ENCODE assay signal across 8 mouse cellular contexts in genomic region chr10:88327160-88328055, GRCm38 (mm10). TPM values are rescaled to one million over a fixed set of nuclear protein-coding genes. Genes with fewer than 3 reads are reported as not detected.
DNase-seq lines count a peak whose midpoint lies in the region; ATAC-seq lines count a peak whose summit lies in the region.

No protein-coding gene starts in this region.

- H3K4me3 ChIP-seq in embryonic facial prominence, embryonic 11.5 days (ENCODE audit: low read depth, low read length) = no peak overlapping the region
- H3K4me3 ChIP-seq in limb, embryonic 11.5 days (ENCODE audit: low read depth, low read length) = no peak overlapping the region
- no peak overlapping the region for H3K4me3 ChIP-seq in midbrain, embryonic 15.5 days

- 48% methylated on average over 11 of the region's 11 CpGs for WGBS in embryonic facial prominence, embryonic 11.5 days
- 50% methylated on average over 11 of the region's 11 CpGs for WGBS in limb, embryonic 11.5 days
- 47% methylated on average over 11 of the region's 11 CpGs for WGBS in midbrain, embryonic 15.5 days

- H3K27ac ChIP-seq in embryonic facial prominence, embryonic 11.5 days (replicated peaks; ENCODE audit: low read depth, low read length) = no peak overlapping the region
- H3K27ac ChIP-seq in limb, embryonic 11.5 days (replicated peaks; ENCODE audit: low read depth, low read length) = no peak overlapping the region
- H3K27ac ChIP-seq in midbrain, embryonic 15.5 days = no peak overlapping the region

- H3K9ac ChIP-seq in embryonic facial prominence, embryonic 11.5 days (replicated peaks; ENCODE audit: low read length) = no peak overlapping the region
- no peak overlapping the region for H3K9ac ChIP-seq in limb, embryonic 11.5 days (ENCODE audit: low read length)
- H3K9ac ChIP-seq in midbrain, embryonic 15.5 days = no peak overlapping the region

- ATAC-seq in embryonic facial prominence, embryonic 11.5 days (replicated peaks; ENCODE audit: insufficient number of reproducible peaks, low FRiP score, low TSS enrichment, low read depth) = peak; percentile 71
- peak; percentile 77 for ATAC-seq in limb, embryonic 11.5 days (ENCODE audit: insufficient number of reproducible peaks, low FRiP score, low TSS enrichment, low read depth)
- peak; percentile 89 for ATAC-seq in midbrain, embryonic 15.5 days (replicated peaks)

- peak; percentile 72 for DNase-seq in A20 (ENCODE audit: low read depth, low spot score)
- DNase-seq in adrenal gland, postnatal 25 days = peak; percentile 52
- peak; percentile 88 for DNase-seq in embryonic facial prominence, embryonic 11.5 days (ENCODE audit: low spot score)
- peak; percentile 87 for DNase-seq in heart, adult 8-10 months (ENCODE audit: low spot score)
- DNase-seq in kidney, adult 8-10 months = peak; percentile 50 to 77
- peak; percentile 89 for DNase-seq in limb, embryonic 11.5 days (ENCODE audit: low spot score)
- DNase-seq in spleen, postnatal 10 days (ENCODE audit: low spot score in 2 of 2) = peak; percentile 57 to 72

- H3K4me2 ChIP-seq in embryonic facial prominence, embryonic 11.5 days (ENCODE audit: low read depth, low read length) = no peak overlapping the region
- no peak overlapping the region for H3K4me2 ChIP-seq in limb, embryonic 11.5 days (ENCODE audit: low read depth, severe bottlenecking)
- H3K4me2 ChIP-seq in midbrain, embryonic 15.5 days = peak overlapping the region; percentile 29; the same call in 1 of the 2 replicates

- no peaks in the 10 kb centered on the region for H3K36me3 ChIP-seq in embryonic facial prominence, embryonic 11.5 days (replicated peaks; ENCODE audit: control insufficient read depth, insufficient read depth, low read depth, low read length)
- no peaks in the 10 kb centered on the region for H3K36me3 ChIP-seq in limb, embryonic 11.5 days (ENCODE audit: control insufficient read depth, insufficient read depth, low read length)
- H3K36me3 ChIP-seq in midbrain, embryonic 15.5 days (replicated peaks) = no peaks in the 10 kb centered on the region

- no peaks in the 10 kb centered on the region for H3K9me3 ChIP-seq in embryonic facial prominence, embryonic 11.5 days (replicated peaks; ENCODE audit: control insufficient read depth, low read length)
- no peaks in the 10 kb centered on the region for H3K9me3 ChIP-seq in limb, embryonic 11.5 days (ENCODE audit: control insufficient read depth, low read length)
- H3K9me3 ChIP-seq in midbrain, embryonic 15.5 days = no peaks in the 10 kb centered on the region

- no peaks in the 10 kb centered on the region for H3K27me3 ChIP-seq in embryonic facial prominence, embryonic 11.5 days (ENCODE audit: control insufficient read depth, insufficient read depth, low read length)
- H3K27me3 ChIP-seq in limb, embryonic 11.5 days (ENCODE audit: control insufficient read depth, insufficient read depth, low read length) = no peaks in the 10 kb centered on the region
- H3K27me3 ChIP-seq in midbrain, embryonic 15.5 days (replicated peaks) = no peaks in the 10 kb centered on the region

- no peaks in the 10 kb centered on the region for H3K4me1 ChIP-seq in embryonic facial prominence, embryonic 11.5 days (ENCODE audit: control insufficient read depth, insufficient read depth, low read length)
- no peaks in the 10 kb centered on the region for H3K4me1 ChIP-seq in limb, embryonic 11.5 days (ENCODE audit: control insufficient read depth, insufficient read depth, low read length)
- no peaks in the 10 kb centered on the region for H3K4me1 ChIP-seq in midbrain, embryonic 15.5 days

RNA-seq across cellular contexts. Expression of gene Dram1, which starts 51.5 kb away (rescaled TPM):
- 7.4 and 7.9 TPM in 2 replicates for total RNA-seq in adrenal gland, postnatal 25 days (2021)
- 0.62 and 0.74 TPM in 2 replicates for polyA plus RNA-seq in embryonic facial prominence, embryonic 11.5 days (2014; fragmentation: Nextera tagmentation; extraction: Ambion mirVana)
- total RNA-seq in heart, adult 8-10 months (2022) = 1 to 10 TPM; 2.2 to 4.1 (median 3.2) TPM
- 0.41 and 0.48 TPM in 2 replicates for polyA plus RNA-seq in limb, embryonic 11.5 days (2014; fragmentation: Nextera tagmentation; extraction: Ambion mirVana)
- 0.46 and 0.55 TPM in 2 replicates for polyA plus RNA-seq in midbrain, embryonic 15.5 days (2015; fragmentation: Nextera tagmentation; extraction: Ambion mirVana)

RNA-seq across cellular contexts. Expression of gene Gnptab, which starts 51.5 kb away (rescaled TPM):
- 29.8 and 38.2 TPM in 2 replicates for total RNA-seq in adrenal gland, postnatal 25 days (2021)
- 6.2 and 7.6 TPM in 2 replicates for polyA plus RNA-seq in embryonic facial prominence, embryonic 11.5 days (2014; fragmentation: Nextera tagmentation; extraction: Ambion mirVana)
- total RNA-seq in heart, adult 8-10 months (2022) = 10 to 100 TPM; 22.0 to 32.7 (median 25.8) TPM
- polyA plus RNA-seq in limb, embryonic 11.5 days (2014; fragmentation: Nextera tagmentation; extraction: Ambion mirVana) = 7.4 and 7.5 TPM in 2 replicates
- polyA plus RNA-seq in midbrain, embryonic 15.5 days (2015; fragmentation: Nextera tagmentation; extraction: Ambion mirVana) = 20.7 and 24.1 TPM in 2 replicates
